Mouse (Mus musculus): ENCODE data around the gene Gale.
"Not testable (repeated sequence)": the region's sequence is repeated elsewhere in the genome, so short reads cannot be mapped to it uniquely, and the experiment has no call there.

The Gale gene

DNA sequence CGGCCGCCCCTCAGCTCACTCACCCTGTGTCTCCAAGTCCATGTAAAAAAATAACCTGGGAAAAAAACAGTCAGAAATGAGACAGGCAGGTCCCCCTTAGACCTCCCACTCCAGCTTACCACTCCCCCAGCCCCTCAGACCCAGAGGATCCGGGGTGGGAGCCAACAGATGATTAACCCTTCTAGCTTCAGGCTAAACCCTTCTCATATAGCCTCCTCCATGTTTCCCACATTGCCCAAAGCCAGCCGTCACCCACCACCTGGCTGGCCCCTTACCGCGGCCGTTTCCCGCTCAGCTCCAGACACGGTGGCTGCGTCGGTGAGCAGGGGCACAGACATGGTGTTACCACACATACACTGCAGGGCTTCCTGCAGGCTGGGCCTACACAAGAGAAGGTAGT is 7.1 kb downstream of the Gale start:
- no peak for DNase-seq (ENCODE audit: low spot score in 2 of 2)

GRCm38 (mm10) chr4:135971805-135972555 is 8.5 kb downstream of the Gale start:
- DNase-seq (ENCODE audit: low spot score in 2 of 2) = no peak

DNA sequence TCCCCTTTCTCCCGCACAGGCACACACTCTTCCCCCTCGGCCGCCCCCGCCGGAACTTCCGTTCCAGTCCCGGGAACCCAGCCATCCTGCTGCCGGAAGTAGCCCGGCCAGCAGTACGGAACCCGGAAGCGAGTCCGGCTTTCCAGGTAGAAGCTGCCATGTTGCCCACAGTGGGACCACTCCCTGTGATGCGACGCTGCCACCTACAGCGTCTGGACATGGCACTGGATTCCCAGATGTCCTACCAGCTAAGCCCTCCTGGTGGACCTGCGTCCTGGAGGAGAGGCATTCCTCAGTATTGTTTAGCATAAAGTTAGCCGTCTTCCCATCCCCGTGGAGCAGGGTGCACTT is 9.0 kb downstream of the Gale start, which contains the start of gene Lypla2:
TSS of gene Lypla2 (minus strand) at position 71 of the 351 bp plus-strand sequence.
- peak; percentile 90 to 92 for DNase-seq (ENCODE audit: low spot score in 2 of 2)

DNA sequence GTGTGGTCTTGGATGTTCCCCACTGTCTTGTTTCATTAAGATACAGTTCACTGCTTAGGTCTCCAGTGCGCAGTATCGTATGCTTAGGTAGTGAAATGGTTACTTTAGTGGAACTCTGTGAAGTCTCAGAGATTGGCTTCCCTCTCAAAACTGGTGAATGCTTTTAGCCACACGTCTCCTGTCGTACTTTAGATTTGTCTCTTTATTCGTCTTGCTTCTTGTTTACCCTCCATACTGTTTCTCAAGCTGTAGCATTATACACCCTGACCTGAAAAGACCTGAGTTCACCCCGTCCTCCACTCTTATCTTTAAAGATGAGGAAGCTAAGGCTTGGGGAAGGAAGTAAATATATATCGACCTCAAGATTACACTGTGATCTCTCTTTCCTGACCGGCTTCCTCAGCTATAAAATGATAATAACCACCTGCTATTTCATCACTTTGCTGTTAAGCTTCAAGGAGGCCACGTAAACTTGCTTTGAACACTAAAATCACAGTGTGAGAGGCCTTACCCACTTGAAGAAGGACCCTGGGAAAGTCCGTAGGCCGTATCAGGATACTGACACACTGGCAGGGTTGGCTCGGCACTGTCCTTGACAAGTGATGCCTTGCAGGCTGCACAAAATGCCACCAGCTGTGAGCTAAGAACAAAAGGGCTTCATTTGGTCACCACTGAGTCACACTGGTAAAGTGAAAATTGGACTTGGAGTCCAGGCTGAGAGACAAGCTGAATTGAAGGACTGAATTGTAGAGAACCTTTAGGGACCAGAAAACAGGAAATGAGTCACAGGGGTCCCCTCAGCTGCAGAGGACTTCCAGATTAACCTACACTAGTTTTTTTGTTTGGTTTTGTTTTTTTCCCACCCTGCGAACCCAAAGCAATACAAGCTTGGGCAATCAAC is 9.6 kb downstream of the Gale start:
- no peak for DNase-seq (ENCODE audit: low spot score in 2 of 2)

- DNase-seq (ENCODE audit: low spot score in 2 of 2) = no peak
These were observed 12.6 kb downstream of the Gale start for GRCm38 (mm10) chr4:135976146-135976545.

- DNase-seq (ENCODE audit: low spot score in 2 of 2) = not testable (repeated sequence)
These were observed 16.7 kb downstream of the Gale start for GRCm38 (mm10) chr4:135980223-135980622.

DNA sequence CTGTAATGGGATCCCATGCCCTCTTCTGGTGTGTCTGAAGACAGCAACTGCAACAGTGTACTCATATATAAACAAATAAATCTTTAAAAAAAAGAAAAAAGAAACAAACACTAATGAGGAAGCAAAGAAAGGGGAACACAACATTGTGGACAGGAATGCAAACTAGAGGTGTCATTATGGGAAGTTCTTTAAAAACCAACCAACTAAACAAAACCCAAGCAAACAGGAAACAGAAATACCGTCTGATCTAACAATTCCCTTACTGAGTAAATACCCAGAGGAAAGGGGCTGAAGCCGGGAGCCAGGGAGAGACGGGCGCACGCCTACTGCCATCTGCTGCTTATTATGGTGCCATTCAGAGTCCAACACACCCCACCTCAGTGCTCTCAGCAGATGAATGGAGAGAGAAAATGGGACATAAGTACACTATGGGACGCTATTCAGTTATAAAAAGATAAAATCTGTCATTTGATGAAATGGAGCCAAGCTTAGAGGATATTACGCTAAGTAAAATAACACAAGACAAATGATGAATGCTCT is 18.1 kb downstream of the Gale start:
- DNase-seq (ENCODE audit: low spot score in 2 of 2) = peak; percentile 78 to 79

DNA sequence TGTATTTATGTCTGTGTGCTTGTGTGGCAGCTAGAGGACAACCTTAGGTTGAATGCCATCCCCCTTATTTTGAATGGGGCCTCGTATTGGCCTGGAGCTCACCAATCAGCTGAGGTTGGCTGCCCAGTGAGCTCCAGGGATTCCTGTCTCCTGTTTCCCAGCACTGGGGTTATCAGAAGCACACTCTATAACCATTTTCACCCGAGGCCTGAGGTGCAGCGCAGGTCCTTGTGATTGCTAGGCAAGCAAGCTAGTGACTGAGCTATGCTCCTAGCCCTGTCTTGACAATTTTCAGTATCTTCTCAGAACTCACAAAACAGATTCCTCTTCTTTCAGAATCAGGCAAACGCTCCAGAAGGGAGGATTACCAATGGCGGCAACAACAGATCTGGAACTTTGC is 21.0 kb downstream of the Gale start:
- DNase-seq (ENCODE audit: low spot score in 2 of 2) = no peak

- no peak for DNase-seq (ENCODE audit: low spot score in 2 of 2)
These were observed 21.7 kb downstream of the Gale start for GRCm38 (mm10) chr4:135985193-135985592.

DNA sequence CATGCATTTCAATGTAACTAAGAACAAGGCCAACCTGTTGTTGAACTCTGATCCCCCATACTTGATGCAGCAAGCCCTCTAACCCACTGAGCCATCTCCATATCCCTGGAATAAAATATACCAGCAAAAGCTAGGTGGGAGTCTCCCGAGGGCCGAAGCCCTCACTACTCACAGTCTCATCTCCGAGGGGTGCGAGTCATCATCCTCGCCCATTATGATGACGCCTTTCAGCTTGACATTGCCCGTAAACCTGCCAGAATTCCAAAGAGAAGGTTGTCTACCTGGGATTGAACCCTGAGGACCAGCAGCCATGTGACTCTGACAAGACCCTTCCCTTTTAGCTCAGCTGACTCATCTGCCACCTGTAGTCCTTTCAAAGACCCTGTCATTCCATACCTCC is 22.2 kb downstream of the Gale start:
- no peak for DNase-seq (ENCODE audit: low spot score in 2 of 2)

GRCm38 (mm10) chr4:135986301-135986942 is 22.9 kb downstream of the Gale start:
- DNase-seq (ENCODE audit: low spot score in 2 of 2) = no peak

DNA sequence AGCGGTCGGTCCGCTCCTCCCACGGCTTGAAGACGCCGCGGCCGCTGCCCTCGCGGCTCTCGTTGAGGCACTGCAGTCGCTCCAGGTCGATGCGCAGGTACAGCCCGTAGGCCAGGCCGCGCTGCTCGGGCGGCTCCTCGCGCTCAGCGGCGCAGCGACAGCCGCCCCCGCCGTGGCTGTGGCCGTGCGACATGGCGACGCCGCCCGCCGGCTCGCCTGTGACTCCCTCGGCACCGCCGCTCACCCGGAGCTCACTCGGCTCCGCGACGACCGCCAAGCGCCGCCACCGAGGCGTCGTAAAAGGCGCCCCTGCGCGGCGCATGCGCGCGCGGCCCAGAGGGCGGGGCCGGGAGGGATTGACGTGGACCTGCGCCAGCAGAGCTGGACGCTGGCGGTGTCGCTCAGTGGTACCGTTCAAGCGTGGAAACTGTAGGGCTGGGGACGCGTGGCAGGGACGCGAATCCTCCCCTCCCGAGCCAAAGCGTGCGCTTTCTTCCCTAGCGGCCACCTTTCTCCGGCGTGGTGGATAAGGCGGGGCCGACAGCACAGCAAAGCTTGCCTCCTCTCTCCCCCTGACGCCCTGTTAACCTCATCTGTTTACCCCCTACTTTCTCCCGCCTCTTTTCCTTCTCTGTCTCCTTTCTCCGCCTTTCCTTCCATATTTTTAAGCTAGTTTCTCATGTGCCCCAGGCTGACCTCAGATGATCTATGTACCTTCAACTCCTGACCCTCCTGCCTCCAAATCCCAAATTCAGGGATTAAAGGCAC is 23.6 kb downstream of the Gale start, which contains the start of gene Pithd1:
TSS of gene Pithd1 (minus strand) at position 322 of the 768 bp plus-strand sequence.
- peak; percentile 88 to 90 for DNase-seq (ENCODE audit: low spot score in 2 of 2)

DNA sequence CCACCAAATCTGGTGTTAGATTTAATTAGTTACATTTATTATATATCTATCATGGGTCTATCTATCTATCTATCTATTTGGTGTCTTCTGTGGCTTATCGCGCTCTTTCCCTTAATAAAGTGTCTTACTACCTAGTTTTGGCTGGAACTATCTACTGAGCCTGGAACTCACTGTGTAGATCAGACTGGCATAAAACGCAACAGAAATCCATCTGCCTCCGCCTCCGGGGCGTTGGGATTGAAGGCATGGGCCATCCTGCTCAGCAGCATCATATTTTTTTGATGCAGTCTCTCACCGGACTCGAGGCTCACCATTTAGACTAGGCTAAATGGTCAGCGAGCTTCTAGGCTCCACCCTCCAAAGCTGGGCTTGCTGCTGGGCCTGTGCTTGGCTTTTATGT is 24.2 kb downstream of the Gale start:
- no peak for DNase-seq (ENCODE audit: low spot score in 2 of 2)

GRCm38 (mm10) chr4:135993941-135994340 is 30.4 kb downstream of the Gale start:
- no peak for DNase-seq (ENCODE audit: low spot score in 2 of 2)

- no peak for DNase-seq (ENCODE audit: low spot score in 2 of 2)
These were observed 31.6 kb downstream of the Gale start for GRCm38 (mm10) chr4:135995118-135995517.

DNA sequence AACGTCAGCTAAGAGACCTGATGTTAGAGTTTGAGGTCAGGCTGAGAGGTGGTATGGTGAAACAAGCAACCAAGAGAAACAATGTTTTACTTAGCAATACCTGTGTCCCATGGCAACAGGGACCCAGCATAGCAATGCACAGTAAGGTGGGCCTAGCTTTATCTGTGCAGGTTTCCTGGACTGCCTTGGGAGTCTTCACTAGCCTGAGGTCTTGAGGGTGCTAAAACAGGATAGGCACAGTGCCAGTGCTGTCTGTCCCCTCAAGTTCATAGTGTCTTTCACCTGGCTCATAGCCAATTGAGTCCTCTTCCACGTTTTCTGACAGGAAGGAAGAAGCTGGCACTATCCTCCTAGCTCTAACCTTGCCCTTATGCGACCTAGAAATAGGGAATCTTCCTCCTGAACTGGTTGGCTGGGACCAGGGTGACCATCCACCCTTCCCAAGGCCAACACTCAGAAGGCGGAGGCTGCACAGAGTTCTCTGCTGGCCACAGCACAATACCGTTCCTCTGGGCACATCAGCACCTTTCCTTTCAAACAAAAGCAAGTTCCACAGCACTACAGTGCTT is 40.7 kb downstream of the Gale start:
- no peak for DNase-seq (ENCODE audit: low spot score in 2 of 2)

- DNase-seq (ENCODE audit: low spot score in 2 of 2) = no peak
These were observed 41.4 kb downstream of the Gale start for GRCm38 (mm10) chr4:136004921-136005320.

DNA sequence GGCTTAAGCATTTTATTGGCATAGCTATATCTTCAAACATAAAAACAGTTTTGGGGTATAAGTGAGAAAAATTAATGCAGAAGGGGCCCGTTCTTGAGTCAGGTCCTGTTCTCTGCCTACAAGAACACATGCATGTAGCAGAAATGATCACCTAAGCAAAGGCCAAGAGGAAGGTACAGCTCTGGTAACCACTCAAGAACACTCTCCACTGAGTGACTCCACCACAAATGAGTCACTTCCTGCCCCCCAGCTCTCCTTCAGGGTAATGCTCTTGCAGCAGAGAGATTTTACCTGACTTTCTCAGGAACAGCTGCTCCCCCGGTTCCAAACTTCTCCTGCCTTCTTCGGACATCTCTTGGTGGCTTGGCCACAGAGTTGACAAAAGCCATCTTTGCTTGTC is 43.3 kb downstream of the Gale start:
- no peak for DNase-seq (ENCODE audit: low spot score in 2 of 2)

DNA sequence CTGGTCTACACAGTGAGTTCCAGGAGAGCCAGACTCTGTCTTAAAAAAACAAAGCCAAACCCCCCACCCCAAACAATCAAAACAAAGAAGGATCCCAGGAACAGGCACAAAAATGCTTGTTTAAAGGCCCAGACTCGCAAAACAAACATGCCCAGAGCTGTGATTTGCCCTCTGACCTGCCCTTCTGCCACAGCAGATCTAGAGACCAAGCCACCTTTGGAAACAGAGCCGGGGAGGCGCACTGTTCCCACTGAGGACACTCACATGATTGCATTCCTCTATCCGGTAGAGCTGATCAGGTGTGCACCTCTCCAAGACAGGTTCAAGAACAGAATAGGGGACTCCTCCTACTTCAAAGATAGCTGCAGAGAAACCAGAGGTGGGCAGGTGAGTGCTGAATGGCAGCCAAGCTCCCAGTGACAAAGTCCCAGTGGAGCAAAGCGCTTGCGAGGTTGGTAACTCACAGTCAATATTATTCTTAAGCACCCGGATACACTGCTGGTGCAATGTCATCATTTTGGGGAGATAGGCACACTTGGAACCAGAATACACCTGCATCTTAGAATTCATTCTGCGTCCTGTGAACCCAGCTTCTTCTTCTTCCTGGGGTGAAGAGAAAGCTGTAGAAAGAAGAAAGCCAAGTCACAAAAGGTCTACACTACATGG is 45.4 kb downstream of the Gale start:
- DNase-seq (ENCODE audit: low spot score in 2 of 2) = no peak

DNA sequence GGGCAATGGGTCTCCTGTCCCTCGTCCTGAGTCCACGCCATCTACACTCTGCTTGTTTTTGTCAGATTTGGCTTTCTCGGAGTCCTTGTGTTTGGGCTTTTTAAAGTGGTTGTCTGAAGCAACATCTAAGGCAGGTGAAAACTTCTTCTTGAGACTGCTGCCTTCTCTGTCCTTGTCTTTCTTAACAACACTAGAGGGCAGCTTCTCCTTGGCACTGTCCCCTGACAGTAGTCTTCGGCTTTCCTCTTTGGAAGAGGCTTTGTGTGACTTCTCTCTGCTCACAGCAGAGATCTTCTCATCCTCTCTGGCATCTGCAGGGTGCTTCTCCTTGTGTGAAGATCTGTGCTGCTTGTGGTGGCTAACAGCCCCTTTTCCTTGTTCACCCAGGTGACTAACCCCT is 47.1 kb downstream of the Gale start:
- DNase-seq (ENCODE audit: low spot score in 2 of 2) = no peak
